Mouse (Mus musculus) hindbrain, embryonic 11.5 days (tissue): Measurements from ENCODE around the gene Kcna2. TPM values are rescaled to one million over a fixed set of nuclear protein-coding genes. Genes with fewer than 3 reads are reported as not detected.

Source experiments
- ATAC-seq: fragments of 200-750 bp; cut with Nextera tagmentation; 2 replicates; pipeline ENCODE4 v1.8.0; 2017; ENCODE audit warnings: mild to moderate bottlenecking, moderate TSS enrichment, moderate library complexity; ENCODE audit not compliant: low FRiP score
- DNase-seq: peaks from one replicate; pipeline ENCODE4 v3.0.0-alpha.2; 2015; ENCODE audit warnings: low spot score
- H3K27ac ChIP-seq: fragments of 300-500 bp; sonication (generic); 2 replicates; pipeline ENCODE4 v1.5.1; 2014; ENCODE audit warnings: mild to moderate bottlenecking, low read depth, low read length
- H3K27me3 ChIP-seq: fragments of 300-500 bp; sonication (generic); 2 replicates; pipeline ENCODE4 v1.6.1; 2014; ENCODE audit warnings: mild to moderate bottlenecking, low read length, moderate library complexity, mixed read lengths; ENCODE audit not compliant: control insufficient read depth, insufficient read depth
- H3K36me3 ChIP-seq: fragments of 300-500 bp; sonication (generic); 2 replicates; pipeline ENCODE4 v1.6.1; 2014; ENCODE audit warnings: mild to moderate bottlenecking, low read length, moderate library complexity, mixed read lengths; ENCODE audit not compliant: control insufficient read depth, insufficient read depth
- H3K4me1 ChIP-seq: fragments of 300-500 bp; sonication (generic); replicated peaks from 2 replicates; pipeline ENCODE4 v1.6.1; 2014; ENCODE audit warnings: low read length, mixed read lengths; ENCODE audit not compliant: control insufficient read depth, insufficient read depth
- H3K4me2 ChIP-seq: fragments of 300-500 bp; sonication (generic); replicated peaks from 2 replicates; pipeline ENCODE4 v1.6.1; 2014; ENCODE audit warnings: mild to moderate bottlenecking, low read depth, low read length
- H3K4me3 ChIP-seq: fragments of 300-500 bp; sonication (generic); 2 replicates; pipeline ENCODE4 v1.5.1; 2014; ENCODE audit warnings: low read depth, low read length
- H3K9ac ChIP-seq: fragments of 300-500 bp; sonication (generic); 2 replicates; pipeline ENCODE4 v1.6.1; 2014; ENCODE audit warnings: low read depth, low read length
- H3K9me3 ChIP-seq: fragments of 300-500 bp; sonication (generic); 2 replicates; pipeline ENCODE4 v1.6.1; 2016; ENCODE audit warnings: low read length; ENCODE audit not compliant: control insufficient read depth
- WGBS: fragments of 180-500 bp; shearing (Covaris S2); extraction: QIAGEN DNeasy Blood & Tissue Kit; methylation state at CpG from one replicate; pipeline ENCODE4 v1.1.7; 2014; 5-methylcytosine and 5-hydroxymethylcytosine counted together
- polyA plus RNA-seq: library from polyadenylated mRNA; unstranded; fragments of >200 nt; fragmentation: Nextera tagmentation; extraction: Ambion mirVana; gene quantifications from 2 replicates; pipeline ENCODE4 v1.2.1, GENCODE M21; 2014

Gene Kcna2
- polyA plus RNA-seq, 1 experiment from 2014 or later: 0.32 TPM

GRCm38 (mm10) chr3:107094028-107094427 is 6.9 kb upstream of the Kcna2 start:
- Histone ChIP-seq H3K4me2 (no peak overlapping the region), H3K27ac (no peak overlapping the region), H3K9ac (no peak overlapping the region), H3K4me1 (no peaks in the 10 kb centered on the region), H3K27me3 (no peaks in the 10 kb centered on the region), H3K4me3 (no peak overlapping the region), H3K9me3 (no peaks in the 10 kb centered on the region), H3K36me3 (no peaks in the 10 kb centered on the region)
- DNase-seq (peak; percentile 79), ATAC-seq (peak; percentile 44; the same call in 1 of the 2 replicates)
- 5% methylated on average over 4 of the region's 4 CpGs for WGBS

DNA sequence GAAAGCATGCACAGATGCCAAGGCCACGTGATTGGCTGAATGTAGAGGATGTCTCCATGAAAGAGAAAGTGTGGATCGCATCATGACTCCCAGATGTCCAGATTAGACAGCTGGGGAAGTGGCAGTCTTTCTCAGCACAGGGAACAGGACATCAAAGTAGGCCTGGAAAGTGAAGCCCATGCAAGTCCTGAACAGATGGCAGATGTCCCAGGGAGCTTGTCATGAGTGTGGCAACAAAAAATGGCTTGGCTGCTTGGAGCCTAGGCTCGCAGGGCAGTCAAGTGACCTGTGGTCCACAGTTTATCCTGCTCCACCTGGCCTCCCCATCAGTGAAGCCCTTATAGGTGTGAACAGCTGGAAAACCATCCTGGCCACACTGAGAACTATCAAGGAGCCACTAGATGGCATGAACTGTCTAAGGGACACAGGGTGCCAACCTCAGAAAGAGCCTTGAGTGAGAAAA is 4.6 kb upstream of the Kcna2 start:
- Histone ChIP-seq H3K27ac (no peak overlapping the region), H3K9me3 (no peaks in the 10 kb centered on the region), H3K9ac (no peak overlapping the region), H3K4me1 (peaks cover 3% of the 10 kb centered on the region), H3K4me3 (no peak overlapping the region), H3K27me3 (peaks cover 16% of the 10 kb centered on the region), H3K36me3 (no peaks in the 10 kb centered on the region), H3K4me2 (no peak overlapping the region)
- 87% methylated on average over 3 of the region's 3 CpGs for WGBS
- ATAC-seq (no peak), DNase-seq (no peak)

DNA sequence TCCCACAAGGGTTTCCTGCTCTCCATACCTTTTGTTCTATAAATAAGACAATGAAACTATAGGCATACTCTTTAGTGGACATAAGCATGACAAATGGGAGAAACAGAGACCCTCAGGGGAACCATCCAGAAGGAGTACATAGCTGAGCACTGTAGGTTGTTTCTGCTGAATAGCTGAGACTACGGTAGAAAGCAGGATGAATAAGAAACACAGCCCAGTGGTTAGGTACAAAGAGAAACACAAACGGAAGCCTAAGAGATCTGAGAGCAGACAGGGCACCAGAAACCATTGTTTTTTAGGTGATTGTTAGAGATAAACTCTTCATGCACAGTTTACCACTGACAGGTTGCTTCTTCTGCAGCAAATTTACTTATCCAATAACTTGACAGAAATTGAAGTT is 1.1 kb upstream of the Kcna2 start:
- no peak for ATAC-seq
- DNase-seq: no peak
- no peak overlapping the region for H3K9ac ChIP-seq
- H3K27ac ChIP-seq: no peak overlapping the region
- H3K4me1 ChIP-seq: peaks cover 3% of the 10 kb centered on the region
- no peak overlapping the region for H3K4me2 ChIP-seq
- no peaks in the 10 kb centered on the region for H3K36me3 ChIP-seq
- H3K27me3 ChIP-seq: peaks cover 24% of the 10 kb centered on the region
- WGBS: 28% methylated on average over 2 of the region's 2 CpGs
- H3K4me3 ChIP-seq: no peak overlapping the region
- no peaks in the 10 kb centered on the region for H3K9me3 ChIP-seq

DNA sequence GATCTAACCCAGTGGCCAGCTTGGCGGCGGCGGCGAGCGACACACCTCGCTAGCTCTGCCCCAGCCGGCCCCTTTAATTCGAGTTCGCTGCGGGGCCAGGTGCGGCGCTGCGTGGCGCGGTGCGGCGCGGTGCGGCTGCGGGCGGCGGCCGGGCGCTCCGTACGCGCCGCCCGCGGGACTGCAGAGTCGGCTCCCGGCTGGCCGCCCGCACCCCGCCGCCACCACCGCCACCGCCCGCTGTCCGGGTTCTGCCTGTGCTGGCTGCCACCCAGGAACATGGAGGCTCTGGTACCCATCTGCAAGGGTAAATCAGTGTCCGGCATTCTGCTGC is 475 bp downstream of the Kcna2 start:
- WGBS: under 1% methylated on average over 41 of the region's 41 CpGs
- Histone ChIP-seq H3K4me3 (peak overlapping the region; percentile 60), H3K9ac (peak overlapping the region; percentile 65), H3K27me3 (peaks cover 24% of the 10 kb centered on the region), H3K4me2 (peak overlapping the region; percentile 95), H3K36me3 (no peaks in the 10 kb centered on the region), H3K9me3 (no peaks in the 10 kb centered on the region), H3K27ac (no peak overlapping the region), H3K4me1 (peaks cover 3% of the 10 kb centered on the region)
- DNase-seq (no peak), ATAC-seq (peak; percentile 71)

DNA sequence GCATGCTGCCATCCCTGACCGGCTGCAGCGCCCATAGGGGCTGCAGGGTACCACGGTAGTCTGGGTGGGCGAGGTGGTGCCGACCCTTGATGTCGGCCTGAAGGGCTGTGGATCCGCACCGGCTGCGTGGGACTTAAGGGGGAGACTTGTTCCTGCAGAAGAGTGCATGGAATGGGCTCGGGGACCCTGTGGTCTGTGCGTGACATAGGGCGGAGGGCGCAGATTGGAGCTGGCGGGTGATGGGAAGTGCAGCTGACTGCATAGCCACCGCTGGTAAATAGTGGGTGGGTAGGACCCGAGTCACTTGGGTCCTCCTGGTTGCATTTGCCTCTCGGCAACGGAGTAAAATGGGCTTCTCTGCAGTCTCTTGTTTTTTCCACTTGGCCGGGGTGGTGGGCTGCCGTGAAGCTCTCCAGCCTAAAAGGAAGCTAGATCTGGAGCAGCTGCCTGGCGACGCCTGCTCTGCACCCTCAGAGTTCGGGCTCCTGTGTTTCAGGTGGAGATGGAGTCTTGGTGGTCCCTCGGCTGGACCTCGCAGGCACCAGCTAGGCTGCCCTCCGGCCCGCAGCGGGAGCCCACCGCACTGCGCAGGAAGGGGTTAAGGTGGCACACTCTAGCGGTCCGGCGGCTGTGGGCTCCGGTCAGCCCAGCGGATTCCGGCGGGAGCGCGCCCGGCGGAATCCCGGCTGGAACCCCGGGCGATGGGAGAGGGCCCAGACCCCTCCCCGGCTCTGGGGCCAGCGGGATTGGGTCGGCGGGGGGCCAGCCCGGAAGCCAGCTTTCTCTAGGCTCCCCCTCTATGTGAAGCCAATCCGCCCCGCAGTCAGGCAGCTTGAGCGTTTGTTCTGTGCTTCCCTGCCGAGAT is 1.1 kb downstream of the Kcna2 start:
- Histone ChIP-seq H3K36me3 (no peaks in the 10 kb centered on the region), H3K9me3 (no peaks in the 10 kb centered on the region), H3K4me3 (peak overlapping the region; percentile 60), H3K27me3 (peaks cover 24% of the 10 kb centered on the region), H3K4me2 (peak overlapping the region; percentile 95), H3K27ac (no peak overlapping the region), H3K9ac (peak overlapping the region; percentile 65), H3K4me1 (peaks cover 3% of the 10 kb centered on the region)
- ATAC-seq (peak; percentile 86), DNase-seq (peak; percentile 74)
- WGBS: under 1% methylated on average over 53 of the region's 53 CpGs

DNA sequence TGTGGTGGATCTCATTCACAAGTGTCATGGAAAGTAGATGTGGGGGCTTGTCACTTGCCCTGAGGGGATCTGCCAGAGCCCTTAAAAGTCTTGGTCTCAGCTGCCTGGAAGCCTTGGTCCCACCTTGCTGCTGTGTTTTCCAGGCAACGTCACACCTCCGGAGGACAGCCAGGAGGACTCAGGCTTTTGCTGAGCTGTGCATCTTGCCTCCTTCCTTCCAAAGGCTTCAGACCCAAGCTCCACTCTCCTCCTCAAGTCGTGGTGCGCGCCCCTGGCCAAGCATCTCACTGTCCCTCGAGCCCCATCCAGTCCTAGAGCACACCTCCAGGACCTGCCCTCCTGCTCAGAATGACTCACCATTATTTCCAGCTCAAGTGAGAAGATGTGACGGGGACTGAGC is 2.1 kb downstream of the Kcna2 start:
- no peak overlapping the region for H3K27ac ChIP-seq
- peaks cover 3% of the 10 kb centered on the region for H3K4me1 ChIP-seq
- H3K4me2 ChIP-seq: no peak overlapping the region
- no peaks in the 10 kb centered on the region for H3K36me3 ChIP-seq
- DNase-seq: no peak
- 74% methylated on average over 7 of the region's 7 CpGs for whole genome bisulfite sequencing
- peaks cover 24% of the 10 kb centered on the region for H3K27me3 ChIP-seq
- H3K9ac ChIP-seq: no peak overlapping the region
- ATAC-seq: no peak
- no peaks in the 10 kb centered on the region for H3K9me3 ChIP-seq
- H3K4me3 ChIP-seq: peak overlapping the region; percentile 60

DNA sequence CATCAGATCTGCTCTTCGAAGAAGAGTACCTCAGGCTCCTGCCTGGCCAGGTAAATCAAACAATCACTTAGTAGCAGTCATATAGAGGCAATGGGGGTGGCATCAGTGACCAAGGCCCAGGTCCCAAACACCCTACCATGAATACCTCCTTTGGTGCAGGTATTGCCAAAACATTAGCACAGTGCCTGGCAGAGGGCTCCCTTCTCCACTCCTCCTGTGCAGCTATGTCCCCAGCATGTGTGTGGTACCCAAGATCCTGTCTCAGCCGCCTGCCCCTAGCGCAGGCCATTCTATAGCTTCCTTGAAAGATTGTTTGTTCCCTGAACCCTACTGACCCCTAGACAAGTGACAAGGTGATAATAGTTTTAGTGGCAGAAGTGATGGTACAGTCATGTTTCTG is 2.5 kb downstream of the Kcna2 start:
- Histone ChIP-seq H3K4me1 (peaks cover 3% of the 10 kb centered on the region), H3K27me3 (peaks cover 24% of the 10 kb centered on the region), H3K4me3 (no peak overlapping the region), H3K27ac (no peak overlapping the region), H3K9ac (no peak overlapping the region), H3K9me3 (no peaks in the 10 kb centered on the region), H3K36me3 (no peaks in the 10 kb centered on the region), H3K4me2 (no peak overlapping the region)
- DNase-seq: no peak
- ATAC-seq: no peak
- WGBS: 81% methylated on average over 3 of the region's 3 CpGs

GRCm38 (mm10) chr3:107105986-107106385 is 5.0 kb downstream of the Kcna2 start:
- H3K4me1 ChIP-seq: no peaks in the 10 kb centered on the region; the same call in 1 of the 2 replicates
- WGBS: 83% methylated on average over 6 of the region's 6 CpGs
- H3K9me3 ChIP-seq: no peaks in the 10 kb centered on the region
- H3K4me3 ChIP-seq: no peak overlapping the region
- H3K36me3 ChIP-seq: no peaks in the 10 kb centered on the region
- DNase-seq (no peak), ATAC-seq (no peak)
- H3K4me2 ChIP-seq: no peak overlapping the region
- H3K27me3 ChIP-seq: peaks cover 10% of the 10 kb centered on the region
- no peak overlapping the region for H3K27ac ChIP-seq
- H3K9ac ChIP-seq: no peak overlapping the region

DNA sequence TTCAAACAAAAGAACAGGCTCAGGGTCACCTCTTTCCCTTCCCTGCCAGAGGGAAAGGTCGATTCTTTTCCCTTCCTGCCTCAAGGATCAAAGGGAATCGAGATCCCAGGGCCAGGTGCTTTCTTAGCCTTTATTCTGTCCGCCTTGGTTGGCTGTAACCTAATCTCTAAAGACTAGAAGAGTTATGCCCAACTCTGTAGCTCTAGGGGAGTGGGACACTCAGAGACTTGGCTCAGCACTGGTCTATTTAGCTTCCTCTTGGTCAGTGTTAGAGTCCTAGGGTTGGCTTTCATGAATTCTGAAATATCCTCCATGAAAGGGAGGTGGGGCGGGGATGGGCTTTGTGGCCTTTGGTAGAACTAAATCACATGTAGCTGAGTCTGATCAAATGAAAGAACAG is 11.6 kb downstream of the Kcna2 start:
- H3K4me1 ChIP-seq: no peaks in the 10 kb centered on the region
- ATAC-seq (no peak), DNase-seq (no peak)
- no peaks in the 10 kb centered on the region for H3K9me3 ChIP-seq
- no peak overlapping the region for H3K4me2 ChIP-seq
- H3K36me3 ChIP-seq: no peaks in the 10 kb centered on the region
- no peak overlapping the region for H3K27ac ChIP-seq
- H3K9ac ChIP-seq: no peak overlapping the region
- WGBS: 59% methylated on average over 4 of the region's 4 CpGs
- no peak overlapping the region for H3K4me3 ChIP-seq
- H3K27me3 ChIP-seq: no peaks in the 10 kb centered on the region
